Mouse (Mus musculus) myocyte (in vitro differentiated cells): ENCODE measurements around the gene Lrrc1. TPM values are rescaled to one million over a fixed set of nuclear protein-coding genes. Genes with fewer than 3 reads are reported as not detected.
A peak's percentile ranks its signal among the peaks of the same experiment; 100 is the strongest.
"Not testable (repeated sequence)": the region's sequence is repeated elsewhere in the genome, so short reads cannot be mapped to it uniquely, and the experiment has no call there.

Experiments used
- H3K27me3 ChIP-seq: one replicate; pipeline ENCODE4 v1.6.1; 2011; ENCODE audit not compliant: control insufficient read depth, insufficient read depth, insufficient read length
- H3K36me3 ChIP-seq: one replicate; pipeline ENCODE4 v1.6.1; 2011; ENCODE audit not compliant: control insufficient read depth, insufficient read depth
- H3K4me2 ChIP-seq: one replicate; pipeline ENCODE4 v1.6.1; 2011; ENCODE audit warnings: low read depth, control low read depth
- H3K4me3 ChIP-seq: one replicate; pipeline ENCODE4 v1.5.1; 2011; ENCODE audit warnings: mild to moderate bottlenecking, control low read depth, moderate library complexity
- H3K79me2 ChIP-seq: one replicate; pipeline ENCODE4 v1.6.1; 2011; ENCODE audit not compliant: control insufficient read depth, insufficient read depth
- H3ac ChIP-seq: one replicate; pipeline ENCODE4 v1.6.1; 2011; ENCODE audit not compliant: control insufficient read depth, insufficient read length
- CEBPB ChIP-seq: IDR thresholded peaks from 2 replicates; pipeline ENCODE4 v1.6.1; 2011; ENCODE audit warnings: mild to moderate bottlenecking, moderate library complexity; ENCODE audit not compliant: poor library complexity, insufficient read depth, severe bottlenecking
- E2F4 ChIP-seq: IDR thresholded peaks from one replicate; pipeline ENCODE4 v1.6.1; 2011; ENCODE audit warnings: mild to moderate bottlenecking, control low read depth, moderate library complexity; ENCODE audit not compliant: insufficient read depth
- MAX ChIP-seq: IDR thresholded peaks from one replicate; pipeline ENCODE4 v1.6.1; 2011; ENCODE audit warnings: low read depth, mild to moderate bottlenecking, control low read depth
- MYOD1 ChIP-seq, 3 experiments: IDR thresholded peaks; one replicate each; pipeline ENCODE4 v1.6.1; 2011; ENCODE audit warnings: control low read depth in 2 of 3, low read depth in 2 of 3, mild to moderate bottlenecking in 2 of 3, moderate library complexity in 1 of 3; ENCODE audit not compliant: insufficient read length in 2 of 3, control insufficient read depth in 1 of 3
- MYOG ChIP-seq, 3 experiments: IDR thresholded peaks; one replicate each; pipeline ENCODE4 v1.6.1; 2011; ENCODE audit warnings: control low read depth in 2 of 3, low read depth in 2 of 3, mild to moderate bottlenecking in 2 of 3; ENCODE audit not compliant: insufficient read length in 2 of 3, control insufficient read depth in 1 of 3, insufficient read depth in 1 of 3
- POLR2A ChIP-seq: IDR thresholded peaks from one replicate; pipeline ENCODE4 v1.6.1; 2011; ENCODE audit warnings: low read depth, mild to moderate bottlenecking, control low read depth, moderate library complexity; ENCODE audit not compliant: insufficient read length
- POLR2AphosphoS2 ChIP-seq: IDR thresholded peaks from one replicate; pipeline ENCODE4 v1.6.1; 2011; ENCODE audit warnings: low read depth, control low read depth; ENCODE audit not compliant: insufficient read length
- REST ChIP-seq: IDR thresholded peaks from one replicate; pipeline ENCODE4 v1.6.1; 2011; ENCODE audit warnings: mild to moderate bottlenecking, control low read depth, moderate library complexity; ENCODE audit not compliant: insufficient read depth, insufficient read length
- SRF ChIP-seq: IDR thresholded peaks from one replicate; pipeline ENCODE4 v1.6.1; 2011; ENCODE audit warnings: low read depth; ENCODE audit not compliant: control insufficient read depth, insufficient read length
- TCF12 ChIP-seq: IDR thresholded peaks from one replicate; pipeline ENCODE4 v1.6.1; 2011; ENCODE audit warnings: mild to moderate bottlenecking, control low read depth; ENCODE audit not compliant: poor library complexity, insufficient read depth, severe bottlenecking
- TCF3 ChIP-seq: IDR thresholded peaks from one replicate; pipeline ENCODE4 v1.6.1; 2011; ENCODE audit warnings: low read depth, control low read depth; ENCODE audit not compliant: insufficient read length
- USF1 ChIP-seq: IDR thresholded peaks from one replicate; pipeline ENCODE4 v1.6.1; 2011; ENCODE audit warnings: low read depth, mild to moderate bottlenecking, control low read depth, moderate library complexity
- polyA plus RNA-seq: library from polyadenylated mRNA; unstranded; fragments of >200 nt; fragmentation: generic; extraction: Trizol; gene quantifications from one replicate; pipeline ENCODE4 v1.2.1, GENCODE M21; 2012; ENCODE audit warnings: missing spikeins

Lrrc1 gene
- polyA plus RNA-seq, 1 experiment, result 10.4 TPM

GRCm38 (mm10) chr9:77577409-77577808, 32.7 kb upstream of the Lrrc1 start:
- H3K4me2 ChIP-seq, result no peak overlapping the region
- no peaks in the 10 kb centered on the region for H3K27me3 ChIP-seq
- H3K79me2 ChIP-seq, result no peaks in the 10 kb centered on the region
- no peaks in the 10 kb centered on the region for H3K36me3 ChIP-seq
- TF ChIP-seq MYOG (IDR thresholded peaks at IDR 0.05; ENCODE audit: control insufficient read depth in 1 of 3, insufficient read depth in 1 of 3, insufficient read length in 2 of 3, low read depth in 2 of 3), result peak in 1 of 3 experiments; percentile 63
- no peak for TF ChIP-seq POLR2AphosphoS2
- TF ChIP-seq SRF, result no peak
- H3K4me3 ChIP-seq, result no peak overlapping the region
- no peak overlapping the region for H3ac ChIP-seq

GRCm38 (mm10) chr9:77576320-77576719, 31.6 kb upstream of the Lrrc1 start:
- H3K79me2 ChIP-seq, result no peaks in the 10 kb centered on the region
- H3K27me3 ChIP-seq, result no peaks in the 10 kb centered on the region
- no peak overlapping the region for H3K4me2 ChIP-seq
- H3ac ChIP-seq, result no peak overlapping the region
- no peaks in the 10 kb centered on the region for H3K36me3 ChIP-seq
- no peak overlapping the region for H3K4me3 ChIP-seq
- no peak for TF ChIP-seq MYOD1 (IDR thresholded peaks at IDR 0.05; ENCODE audit: control insufficient read depth in 1 of 3, insufficient read length in 2 of 3, low read depth in 2 of 3)
- no peak for TF ChIP-seq MYOG (IDR thresholded peaks at IDR 0.05; ENCODE audit: control insufficient read depth in 1 of 3, insufficient read depth in 1 of 3, insufficient read length in 2 of 3, low read depth in 2 of 3)

GRCm38 (mm10) chr9:77574996-77575395, 30.3 kb upstream of the Lrrc1 start:
- not testable (repeated sequence) for H3K4me2 ChIP-seq
- TF ChIP-seq MYOD1 (IDR thresholded peaks at IDR 0.05; ENCODE audit: control insufficient read depth in 1 of 3, insufficient read length in 2 of 3, low read depth in 2 of 3), result peak; percentile 35 to 58 (median 36)

DNA sequence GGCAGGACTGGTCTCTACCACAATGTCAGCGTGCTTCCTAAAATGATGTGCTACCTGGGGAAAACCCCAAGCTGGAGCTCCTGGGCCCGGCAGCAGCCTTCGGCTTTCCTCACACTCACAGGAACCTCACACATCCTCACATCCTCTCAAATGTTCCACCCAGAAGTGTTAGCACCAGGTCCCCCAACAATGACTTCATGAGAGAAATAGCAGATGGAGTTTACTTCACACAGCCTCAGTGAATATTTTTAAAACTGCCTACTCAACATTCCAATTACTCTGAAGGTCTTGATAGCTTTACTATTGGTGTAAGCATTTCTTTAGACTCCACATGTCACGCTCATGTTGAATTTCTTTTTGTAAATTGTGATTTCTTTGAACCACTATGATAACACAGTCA, 27.2 kb upstream of the Lrrc1 start:
- Histone ChIP-seq H3ac (no peak overlapping the region), H3K4me3 (no peak overlapping the region), H3K27me3 (no peaks in the 10 kb centered on the region), H3K4me2 (no peak overlapping the region), H3K36me3 (no peaks in the 10 kb centered on the region), H3K79me2 (no peaks in the 10 kb centered on the region)
- TF ChIP-seq USF1 (no peak), MYOG (IDR thresholded peaks at IDR 0.05; ENCODE audit: control insufficient read depth in 1 of 3, insufficient read depth in 1 of 3, insufficient read length in 2 of 3, low read depth in 2 of 3) (no peak), POLR2A (no peak), CEBPB (no peak), SRF (no peak), REST (no peak), TCF12 (no peak), POLR2AphosphoS2 (no peak), E2F4 (no peak), MAX (no peak), MYOD1 (IDR thresholded peaks at IDR 0.05; ENCODE audit: control insufficient read depth in 1 of 3, insufficient read length in 2 of 3, low read depth in 2 of 3) (no peak), TCF3 (no peak)

More at GRCm38 (mm10) chr9:77574996-77575395, 30.3 kb upstream of the Lrrc1 start:
- H3ac ChIP-seq, H3K27me3 ChIP-seq, H3K4me3 ChIP-seq, H3K36me3 ChIP-seq, H3K79me2 ChIP-seq: not testable (repeated sequence)

GRCm38 (mm10) chr9:77568789-77569506, 24.3 kb upstream of the Lrrc1 start:
- Histone ChIP-seq H3K27me3 (no peaks in the 10 kb centered on the region), H3K79me2 (no peaks in the 10 kb centered on the region), H3ac (no peak overlapping the region), H3K4me2 (no peak overlapping the region), H3K4me3 (no peak overlapping the region), H3K36me3 (no peaks in the 10 kb centered on the region)
- TF ChIP-seq SRF (no peak), TCF12 (no peak), MYOD1 (IDR thresholded peaks at IDR 0.05; ENCODE audit: control insufficient read depth in 1 of 3, insufficient read length in 2 of 3, low read depth in 2 of 3) (no peak), CEBPB (no peak), MAX (no peak), E2F4 (no peak), MYOG (IDR thresholded peaks at IDR 0.05; ENCODE audit: control insufficient read depth in 1 of 3, insufficient read depth in 1 of 3, insufficient read length in 2 of 3, low read depth in 2 of 3) (no peak), TCF3 (no peak), POLR2AphosphoS2 (no peak), REST (no peak), USF1 (no peak), POLR2A (no peak)
